Mouse (Mus musculus): ENCODE data around the gene Washc2.

Gene Washc2

DNA sequence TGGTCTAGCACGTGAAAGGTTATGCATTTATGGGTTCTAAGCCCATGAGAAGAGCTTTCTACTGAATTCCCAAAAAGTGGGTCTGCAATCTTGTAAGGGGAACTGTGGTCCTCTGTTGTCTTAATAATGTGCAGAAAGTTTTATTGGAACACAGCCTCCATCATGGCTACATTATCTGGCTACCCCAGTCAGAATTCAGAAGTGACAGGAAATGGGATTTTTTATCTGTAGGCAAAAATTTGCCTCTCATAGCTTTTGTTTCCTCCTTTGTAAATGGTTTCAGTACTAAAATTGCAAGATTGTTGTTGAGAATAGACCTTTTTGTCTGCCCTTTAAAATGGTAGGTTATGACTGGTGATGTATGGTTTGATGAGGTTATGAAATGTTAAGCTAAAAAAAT, 55.0 kb downstream of the Washc2 start:
- DNase-seq (ENCODE audit: low spot score): no peak

DNA sequence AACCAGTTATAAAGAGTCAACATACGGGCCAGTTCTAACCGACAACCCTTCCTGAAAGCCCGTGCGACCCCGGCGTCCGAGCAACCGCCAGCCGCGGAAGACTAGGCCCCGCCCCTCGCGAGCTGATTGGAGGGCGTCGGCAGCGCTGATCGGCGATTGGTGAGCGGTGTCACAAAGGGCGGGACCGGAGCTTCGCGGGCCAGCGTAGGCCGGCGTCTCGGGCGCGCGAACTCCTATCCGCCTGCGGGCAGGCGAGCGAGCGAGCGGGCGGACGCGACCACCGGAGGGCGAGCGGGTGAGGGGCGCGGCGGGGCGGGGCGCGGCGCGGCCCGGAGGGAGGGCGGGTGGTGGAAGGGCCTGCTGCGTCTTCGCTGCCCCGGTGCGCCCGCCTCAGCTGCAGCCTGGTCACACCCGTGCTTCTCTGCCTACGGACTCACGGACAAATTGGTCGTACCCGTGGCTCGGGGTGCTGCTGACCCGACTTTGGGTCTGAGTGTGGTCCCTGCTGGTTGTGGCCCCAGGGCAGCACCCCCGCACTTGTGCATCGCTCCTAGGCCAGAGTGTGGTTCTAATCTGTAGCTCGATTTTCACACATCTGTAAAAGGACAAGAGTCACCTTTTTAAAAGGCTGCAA, 56.3 kb downstream of the Washc2 start, which contains the start of gene Zfand4:
Gene Zfand4, plus strand, starts transcription at position 205 of the 634 bp plus-strand sequence.
- peak; percentile 97 for DNase-seq (ENCODE audit: low spot score)

- no peak for DNase-seq (ENCODE audit: low spot score)
These were observed 57.0 kb downstream of the Washc2 start for GRCm38 (mm10) chr6:116264836-116265235.

DNA sequence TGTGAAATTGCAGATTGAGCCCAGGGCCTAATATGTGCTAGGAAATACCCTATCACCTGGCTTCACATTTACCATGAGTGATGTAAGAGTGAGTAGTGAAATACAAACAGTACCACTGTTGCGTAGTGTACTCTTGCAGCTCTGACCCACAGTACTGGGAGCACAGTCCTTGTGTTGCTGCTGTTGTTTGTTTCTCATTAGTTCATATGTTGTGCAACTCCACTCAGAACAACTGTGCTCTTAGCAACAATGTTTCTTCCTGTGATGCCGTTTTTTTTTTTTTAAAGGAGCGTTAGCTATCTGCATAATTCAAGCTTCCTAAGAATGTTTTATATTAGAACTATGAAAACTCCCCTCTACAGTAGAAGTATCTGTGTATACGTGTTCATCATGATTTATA, 57.8 kb downstream of the Washc2 start:
- DNase-seq (ENCODE audit: low spot score): peak; percentile 2

DNA sequence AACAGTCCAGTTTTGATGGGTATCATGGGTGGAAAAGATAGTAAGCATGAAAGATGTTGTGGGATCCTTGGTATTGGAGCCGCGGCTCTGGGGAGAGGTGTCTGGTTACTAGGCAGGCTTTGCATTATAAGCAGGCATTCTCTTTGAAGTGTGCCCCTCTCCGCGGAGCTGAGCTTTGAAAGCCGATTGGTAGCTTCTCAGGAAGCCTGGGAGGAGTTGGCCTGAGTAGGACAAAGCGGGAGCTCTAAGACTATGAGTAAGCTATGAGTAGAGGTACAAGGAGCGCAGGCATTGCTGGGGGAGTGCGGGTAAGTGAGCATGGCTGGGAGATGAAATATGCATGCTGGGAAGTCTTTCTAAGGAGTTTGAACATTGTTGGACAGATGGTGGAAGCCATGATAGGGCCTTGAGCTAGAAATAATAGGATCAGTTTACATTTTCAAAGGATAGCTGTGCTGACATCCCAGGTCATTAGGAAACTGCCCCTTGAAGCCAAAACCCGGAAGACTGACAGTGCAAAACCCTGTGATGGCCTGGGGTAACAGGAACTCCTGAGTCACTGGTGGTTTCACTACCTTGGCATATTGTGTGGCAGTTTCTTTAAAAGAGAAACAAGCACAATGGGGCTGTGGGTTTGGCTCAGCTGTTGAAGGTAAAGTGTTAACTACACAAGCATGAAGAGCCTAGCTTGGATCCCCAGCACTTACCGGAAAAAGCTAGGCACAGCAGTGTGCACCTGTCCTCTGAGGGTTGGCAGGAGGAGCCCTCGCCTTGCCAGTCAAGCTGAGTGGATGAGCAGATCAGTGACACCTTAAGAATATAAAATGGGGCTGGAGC, 58.7 kb downstream of the Washc2 start:
- DNase-seq (ENCODE audit: low spot score): peak; percentile 88

- no peak for DNase-seq (ENCODE audit: low spot score)
These were observed 59.2 kb downstream of the Washc2 start for GRCm38 (mm10) chr6:116267110-116267423.

- DNase-seq (ENCODE audit: low spot score): no peak
These were observed 67.9 kb downstream of the Washc2 start for GRCm38 (mm10) chr6:116275695-116276094.

GRCm38 (mm10) chr6:116278679-116279317, 71.0 kb downstream of the Washc2 start:
- no peak for DNase-seq (ENCODE audit: low spot score)

GRCm38 (mm10) chr6:116281014-116281413, 73.2 kb downstream of the Washc2 start:
- no peak for DNase-seq (ENCODE audit: low spot score)

DNA sequence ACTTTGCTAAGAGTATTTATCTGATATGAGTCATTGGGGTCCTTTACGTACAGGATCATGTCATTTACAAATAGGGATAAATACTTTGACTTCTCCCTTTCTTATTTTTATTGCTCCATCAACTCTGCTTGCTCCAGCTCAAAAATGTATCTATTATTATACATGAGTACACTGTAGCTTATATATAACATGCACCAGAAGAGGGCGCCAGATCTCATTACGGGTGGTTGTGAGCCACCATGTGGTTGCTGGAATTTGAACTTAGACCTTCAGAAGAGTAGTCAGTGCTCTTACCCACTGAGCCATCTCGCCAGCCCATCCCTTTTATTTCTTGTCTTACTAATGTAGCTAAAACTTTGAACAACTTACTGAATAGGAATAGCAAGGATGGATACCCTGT, 74.7 kb downstream of the Washc2 start:
- DNase-seq (ENCODE audit: low spot score): peak; percentile 54

GRCm38 (mm10) chr6:116283280-116283679, 75.4 kb downstream of the Washc2 start:
- DNase-seq (ENCODE audit: low spot score): no peak

GRCm38 (mm10) chr6:116286321-116286720, 78.5 kb downstream of the Washc2 start:
- no peak for DNase-seq (ENCODE audit: low spot score)

- DNase-seq (ENCODE audit: low spot score): peak; percentile 13
These were observed 79.2 kb downstream of the Washc2 start for GRCm38 (mm10) chr6:116286870-116287575.

GRCm38 (mm10) chr6:116311411-116311810, 103.6 kb downstream of the Washc2 start:
- DNase-seq (ENCODE audit: low spot score): no peak
